Mouse (Mus musculus) limb, embryonic 10.5 days (tissue): ENCODE data around the gene Dlg2. TPM values are rescaled to one million over a fixed set of nuclear protein-coding genes. Genes with fewer than 3 reads are reported as not detected.

Experiments
- DNase-seq: peaks from one replicate; pipeline ENCODE4 v3.0.0-alpha.2; 2017; ENCODE audit warnings: low spot score
- H3K27ac ChIP-seq: fragments of 300-500 bp; sonication (generic); 2 replicates; pipeline ENCODE4 v1.5.1; 2016; ENCODE audit warnings: mild to moderate bottlenecking
- H3K27me3 ChIP-seq: fragments of 300-500 bp; sonication (generic); 2 replicates; pipeline ENCODE4 v1.6.1; 2016; ENCODE audit warnings: low read depth, mild to moderate bottlenecking; ENCODE audit not compliant: poor library complexity, severe bottlenecking
- H3K36me3 ChIP-seq: fragments of 300-500 bp; sonication (generic); 2 replicates; pipeline ENCODE4 v1.6.1; 2016; ENCODE audit warnings: mild to moderate bottlenecking, moderate library complexity
- H3K4me1 ChIP-seq: fragments of 300-500 bp; sonication (generic); 2 replicates; pipeline ENCODE4 v1.6.1; 2016
- H3K4me3 ChIP-seq: fragments of 300-500 bp; sonication (generic); 2 replicates; pipeline ENCODE4 v1.5.1; 2016; ENCODE audit warnings: mild to moderate bottlenecking, moderate library complexity
- H3K9me3 ChIP-seq: fragments of 300-500 bp; sonication (generic); replicated peaks from 2 replicates; pipeline ENCODE4 v1.6.1; 2016; ENCODE audit warnings: mild to moderate bottlenecking
- WGBS: fragments of 180-500 bp; shearing (Covaris S2); methylation state at CpG from one replicate; pipeline ENCODE4 v1.1.7; 2016; 5-methylcytosine and 5-hydroxymethylcytosine counted together
- polyA plus RNA-seq: library from polyadenylated mRNA; unstranded; fragments of >200 nt; fragmentation: Nextera tagmentation; extraction: Ambion mirVana; gene quantifications from 2 replicates; pipeline ENCODE4 v1.2.1, GENCODE M21; 2016

Dlg2 gene
- polyA plus RNA-seq, 1 experiment from 2014 or later = 0.53 TPM

DNA sequence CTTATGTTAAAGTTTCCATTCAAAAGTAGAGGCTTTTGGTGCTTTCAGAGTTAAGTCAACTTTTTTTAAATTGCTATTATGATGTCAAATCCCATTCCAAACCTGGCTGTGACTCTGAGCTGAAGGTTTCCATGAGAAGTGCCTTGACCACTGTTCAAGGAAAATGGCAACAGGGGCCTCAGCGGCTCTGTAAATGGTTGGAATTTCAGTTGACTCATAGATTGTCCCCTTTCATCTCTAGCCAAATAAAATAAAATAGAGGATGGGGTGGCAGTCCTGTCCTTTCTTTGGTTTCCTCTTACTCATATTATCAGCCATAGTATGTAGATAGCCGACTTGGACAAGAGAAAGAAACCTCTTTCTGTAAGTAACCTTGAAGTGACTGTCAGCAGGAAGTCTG is 1401.3 kb downstream of the Dlg2 start:
- 85% methylated on average over 2 of the region's 2 CpGs for WGBS
- Histone ChIP-seq H3K36me3 (no peaks in the 10 kb centered on the region), H3K9me3 (no peaks in the 10 kb centered on the region), H3K4me3 (no peak overlapping the region), H3K4me1 (no peaks in the 10 kb centered on the region), H3K27ac (no peak overlapping the region), H3K27me3 (no peaks in the 10 kb centered on the region)
- no peak for DNase-seq

DNA sequence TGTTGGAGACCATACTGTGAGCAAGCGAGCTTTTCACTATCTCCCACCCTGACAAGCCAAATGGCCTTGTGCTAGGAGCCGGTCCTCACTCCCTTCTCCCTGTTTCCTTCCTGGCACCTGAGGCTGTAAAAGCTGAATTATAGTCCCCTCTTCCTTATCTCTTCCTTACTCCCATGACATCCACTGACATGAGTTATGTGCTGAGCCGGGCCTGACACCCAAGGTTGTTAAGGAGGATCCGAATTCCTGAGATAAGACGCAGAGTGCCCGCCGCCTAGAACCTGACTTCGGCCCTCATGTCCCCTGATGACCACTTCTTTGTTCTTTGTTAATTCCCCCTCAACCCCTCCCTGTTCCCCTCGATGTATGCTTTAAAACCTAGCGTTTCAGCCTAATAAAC is 1409.9 kb downstream of the Dlg2 start:
- no peak for DNase-seq
- Histone ChIP-seq H3K27me3 (no peaks in the 10 kb centered on the region), H3K9me3 (no peaks in the 10 kb centered on the region), H3K4me3 (no peak overlapping the region), H3K4me1 (no peaks in the 10 kb centered on the region), H3K27ac (no peak overlapping the region), H3K36me3 (no peaks in the 10 kb centered on the region)
- 77% methylated on average over 10 of the region's 10 CpGs for WGBS

DNA sequence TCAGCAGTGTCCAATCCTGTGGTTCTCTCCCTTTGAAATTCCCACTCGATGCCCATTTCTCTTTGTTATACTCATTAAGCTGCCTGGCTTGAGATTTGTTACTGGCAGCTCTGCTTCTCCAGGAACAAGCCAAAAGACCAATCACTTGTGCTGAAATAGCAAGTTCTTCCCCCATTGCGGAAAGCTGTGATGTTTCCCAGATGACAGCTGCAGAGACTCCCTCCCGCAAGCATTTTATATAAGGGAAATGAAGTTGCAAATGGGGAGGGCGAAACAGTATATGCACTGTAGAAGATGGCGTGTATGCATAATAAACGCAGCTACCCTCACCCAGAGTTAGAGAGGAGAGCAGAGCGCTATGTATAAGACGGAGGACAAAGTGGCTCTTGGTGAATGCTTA is 1417.5 kb downstream of the Dlg2 start:
- no peaks in the 10 kb centered on the region for H3K4me1 ChIP-seq
- 88% methylated on average over 8 of the region's 8 CpGs for WGBS
- no peak for DNase-seq
- H3K27me3 ChIP-seq = no peaks in the 10 kb centered on the region
- no peak overlapping the region for H3K4me3 ChIP-seq
- no peaks in the 10 kb centered on the region for H3K36me3 ChIP-seq
- no peak overlapping the region for H3K27ac ChIP-seq
- H3K9me3 ChIP-seq = no peaks in the 10 kb centered on the region

DNA sequence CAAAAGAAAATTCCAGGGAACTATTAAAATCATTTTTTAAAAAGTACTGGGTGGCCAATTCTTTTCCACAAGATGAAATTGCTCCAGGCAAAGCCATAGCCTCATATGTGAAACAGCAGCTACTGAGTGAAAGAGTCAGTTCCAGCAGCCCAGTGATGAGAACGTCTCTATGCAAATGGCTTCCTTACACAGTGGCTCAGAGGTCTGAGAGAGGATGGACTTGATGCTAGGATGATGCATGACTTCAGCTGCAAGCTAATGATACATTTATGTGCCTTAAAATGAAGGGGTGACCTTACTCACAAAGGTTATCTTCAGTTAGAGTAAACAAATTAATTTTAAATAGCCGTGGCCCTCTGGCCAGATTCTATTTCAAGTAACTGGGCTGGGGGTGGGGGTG is 1420.5 kb downstream of the Dlg2 start:
- WGBS = 30% methylated on average over 2 of the region's 2 CpGs
- H3K9me3 ChIP-seq = no peaks in the 10 kb centered on the region
- H3K36me3 ChIP-seq = no peaks in the 10 kb centered on the region
- H3K4me1 ChIP-seq = no peaks in the 10 kb centered on the region
- no peaks in the 10 kb centered on the region for H3K27me3 ChIP-seq
- no peak overlapping the region for H3K27ac ChIP-seq
- DNase-seq = no peak
- no peak overlapping the region for H3K4me3 ChIP-seq

DNA sequence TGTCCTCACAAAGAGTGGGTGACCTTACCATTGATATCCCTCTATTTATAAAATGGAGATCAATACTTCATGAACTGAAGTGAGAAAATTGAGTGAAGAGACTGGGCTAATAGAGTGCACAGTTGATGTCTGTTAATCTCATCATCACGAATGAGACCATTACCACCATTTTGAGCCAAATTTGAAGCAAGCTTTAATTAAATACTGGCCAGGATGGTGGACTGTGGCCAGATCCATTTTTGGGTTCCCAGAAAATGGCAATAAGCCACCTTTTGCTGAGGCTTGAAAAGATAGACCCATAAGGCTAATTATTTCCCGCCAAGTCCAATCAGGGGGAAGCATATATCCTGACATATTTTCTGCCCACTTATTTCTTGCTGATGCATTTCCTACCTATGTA is 1421.0 kb downstream of the Dlg2 start:
- no peak for DNase-seq
- no peak overlapping the region for H3K4me3 ChIP-seq
- no peaks in the 10 kb centered on the region for H3K27me3 ChIP-seq
- no peaks in the 10 kb centered on the region for H3K9me3 ChIP-seq
- no peak overlapping the region for H3K27ac ChIP-seq
- 87% methylated on average over 2 of the region's 2 CpGs for WGBS
- no peaks in the 10 kb centered on the region for H3K4me1 ChIP-seq
- H3K36me3 ChIP-seq = no peaks in the 10 kb centered on the region

DNA sequence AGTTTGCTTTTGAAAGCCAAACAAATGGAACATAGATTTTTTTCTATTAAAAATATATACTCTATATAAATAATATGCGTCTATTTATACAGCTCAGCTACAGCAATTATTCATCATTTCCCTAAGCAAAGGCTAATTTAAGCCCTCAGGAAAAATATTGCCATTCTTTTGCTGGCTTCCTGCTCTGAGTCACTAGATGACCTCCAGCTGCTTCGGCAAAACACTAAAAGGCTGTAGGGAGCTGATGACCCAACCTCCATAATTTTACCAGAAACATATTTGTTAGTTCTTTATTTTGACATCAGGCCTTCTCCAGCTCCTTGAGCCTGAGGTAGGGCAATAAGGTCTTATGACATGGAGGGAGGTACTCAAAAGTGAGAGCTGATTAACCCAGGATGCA is 1426.0 kb downstream of the Dlg2 start:
- DNase-seq = no peak
- no peaks in the 10 kb centered on the region for H3K27me3 ChIP-seq
- WGBS = 81% methylated on average over 2 of the region's 2 CpGs
- H3K4me3 ChIP-seq = no peak overlapping the region
- no peaks in the 10 kb centered on the region for H3K9me3 ChIP-seq
- H3K4me1 ChIP-seq = no peaks in the 10 kb centered on the region
- no peaks in the 10 kb centered on the region for H3K36me3 ChIP-seq
- no peak overlapping the region for H3K27ac ChIP-seq

DNA sequence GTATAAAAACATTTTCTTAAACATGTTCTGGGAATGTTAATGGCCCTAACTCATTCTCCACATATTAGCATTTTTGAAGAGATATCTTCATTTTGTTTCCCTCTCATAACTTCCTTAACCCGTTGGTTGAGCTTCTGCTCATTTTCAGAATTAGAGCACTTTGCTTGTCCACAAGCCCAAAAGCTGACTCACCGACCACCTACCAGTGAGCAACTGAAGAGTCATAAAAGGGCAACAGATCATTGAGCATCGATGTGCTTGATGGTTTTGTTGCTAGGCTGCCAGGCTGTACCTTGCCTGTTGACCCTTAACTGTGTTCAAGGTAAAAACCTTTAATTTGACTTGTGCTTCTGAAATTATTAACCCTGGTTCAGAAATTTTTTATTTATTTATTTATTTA is 1440.3 kb downstream of the Dlg2 start:
- WGBS = 79% methylated on average over 3 of the region's 3 CpGs
- H3K4me1 ChIP-seq = no peaks in the 10 kb centered on the region
- no peak overlapping the region for H3K27ac ChIP-seq
- no peaks in the 10 kb centered on the region for H3K27me3 ChIP-seq
- no peaks in the 10 kb centered on the region for H3K9me3 ChIP-seq
- no peak for DNase-seq
- H3K4me3 ChIP-seq = no peak overlapping the region
- no peaks in the 10 kb centered on the region for H3K36me3 ChIP-seq

DNA sequence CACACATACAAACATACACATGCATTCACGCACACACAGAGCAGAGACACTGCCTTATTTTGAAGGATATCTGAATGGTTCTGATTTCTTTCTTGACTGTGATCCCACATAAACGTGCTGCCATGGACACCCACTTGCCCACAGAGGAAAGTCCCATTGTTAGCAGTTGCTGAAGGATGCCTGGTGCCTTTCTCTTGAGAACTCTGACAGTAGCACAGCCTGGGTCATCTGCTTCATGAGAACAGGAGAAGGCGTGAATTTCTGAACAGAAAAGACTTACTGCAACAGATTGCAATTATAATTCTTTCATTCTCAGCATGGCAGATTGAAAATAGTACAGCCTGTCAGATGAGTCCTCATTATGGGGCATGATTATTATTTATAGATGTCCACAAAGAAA is 1442.6 kb downstream of the Dlg2 start:
- no peaks in the 10 kb centered on the region for H3K27me3 ChIP-seq
- WGBS = 73% methylated on average over 3 of the region's 3 CpGs
- no peak overlapping the region for H3K27ac ChIP-seq
- DNase-seq = no peak
- H3K9me3 ChIP-seq = no peaks in the 10 kb centered on the region
- no peak overlapping the region for H3K4me3 ChIP-seq
- no peaks in the 10 kb centered on the region for H3K4me1 ChIP-seq
- no peaks in the 10 kb centered on the region for H3K36me3 ChIP-seq

DNA sequence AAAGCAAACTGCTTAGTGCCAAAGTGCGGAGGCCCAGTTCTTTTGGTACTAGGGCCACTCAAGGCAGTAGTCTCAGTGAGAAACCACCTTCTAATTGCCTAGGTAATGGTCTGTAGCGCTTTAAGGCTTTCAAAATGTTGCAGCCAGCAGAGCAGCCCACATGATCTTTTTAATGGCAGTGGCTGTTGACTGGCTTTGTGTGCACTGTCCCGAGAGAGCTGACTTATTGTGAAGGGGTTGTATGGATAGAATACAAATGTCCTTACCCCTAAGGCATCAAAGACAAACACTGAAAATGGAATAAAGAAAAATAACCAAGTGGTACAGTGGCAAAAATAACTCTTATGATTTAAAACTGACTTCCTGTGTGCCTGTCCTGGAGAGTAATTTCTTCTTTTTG is 1443.3 kb downstream of the Dlg2 start:
- WGBS = 85% methylated on average over 3 of the region's 3 CpGs
- H3K9me3 ChIP-seq = no peaks in the 10 kb centered on the region
- no peak overlapping the region for H3K27ac ChIP-seq
- no peaks in the 10 kb centered on the region for H3K36me3 ChIP-seq
- no peaks in the 10 kb centered on the region for H3K4me1 ChIP-seq
- H3K27me3 ChIP-seq = no peaks in the 10 kb centered on the region
- DNase-seq = no peak
- H3K4me3 ChIP-seq = no peak overlapping the region

DNA sequence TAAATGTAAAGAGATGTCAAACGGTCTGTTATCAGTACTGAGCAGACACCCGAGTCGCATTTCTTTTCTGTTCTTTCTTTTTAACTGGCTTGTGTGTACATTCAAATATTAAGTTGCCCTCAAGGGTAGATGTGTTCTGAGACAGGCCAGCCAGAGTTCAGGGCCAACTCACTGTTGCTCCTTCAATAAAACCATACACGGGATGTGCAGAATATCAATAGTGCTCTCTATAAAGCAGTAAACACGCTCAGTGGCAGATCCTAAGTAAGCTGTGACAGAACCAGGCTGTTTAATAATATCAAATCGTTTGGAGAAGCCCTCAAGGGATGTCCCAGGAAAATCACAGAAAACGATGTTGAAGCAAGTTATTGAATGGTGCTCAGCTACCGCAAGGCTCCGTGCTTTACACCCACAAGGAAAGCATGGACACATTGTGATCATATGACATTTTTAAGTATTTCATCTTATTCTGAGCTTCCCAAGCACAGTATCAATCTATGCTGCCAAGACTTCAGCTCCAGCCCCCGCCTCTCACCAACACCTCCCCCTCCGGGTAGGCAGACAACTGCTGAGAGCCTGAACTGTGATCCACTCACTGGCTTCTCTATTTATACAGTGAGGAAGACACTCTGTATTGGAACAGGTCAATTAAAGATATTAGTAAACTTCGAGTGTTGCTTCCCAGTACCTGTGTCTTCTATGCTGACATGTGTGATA is 1458.6 kb downstream of the Dlg2 start:
- Histone ChIP-seq H3K27ac (no peak overlapping the region), H3K9me3 (no peaks in the 10 kb centered on the region), H3K4me3 (no peak overlapping the region), H3K27me3 (no peaks in the 10 kb centered on the region), H3K4me1 (no peaks in the 10 kb centered on the region), H3K36me3 (no peaks in the 10 kb centered on the region)
- DNase-seq = no peak
- WGBS = 82% methylated on average over 12 of the region's 12 CpGs

DNA sequence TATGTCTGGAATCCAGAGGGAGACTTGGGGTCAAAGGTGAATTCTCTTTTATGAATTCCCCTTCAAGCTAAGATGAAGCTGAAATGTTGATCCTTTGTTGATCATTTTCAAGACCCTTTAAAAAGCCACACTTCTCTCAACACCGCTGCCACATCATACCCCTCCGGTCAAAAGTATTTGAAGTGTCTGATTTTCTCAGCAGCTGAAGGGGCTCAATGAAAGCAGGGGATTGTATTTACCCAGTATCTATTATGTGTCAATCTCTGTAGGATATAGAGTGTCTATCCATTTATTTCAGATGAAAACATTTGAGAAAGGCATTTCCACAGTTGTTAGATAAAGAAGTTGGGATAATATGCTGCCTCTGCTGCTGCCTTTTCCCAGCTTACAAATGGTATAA is 1459.7 kb downstream of the Dlg2 start:
- no peaks in the 10 kb centered on the region for H3K27me3 ChIP-seq
- H3K4me3 ChIP-seq = no peak overlapping the region
- H3K36me3 ChIP-seq = no peaks in the 10 kb centered on the region
- no peaks in the 10 kb centered on the region for H3K9me3 ChIP-seq
- no peaks in the 10 kb centered on the region for H3K4me1 ChIP-seq
- no peak for DNase-seq
- WGBS = 81% methylated on average over 2 of the region's 2 CpGs
- H3K27ac ChIP-seq = no peak overlapping the region

DNA sequence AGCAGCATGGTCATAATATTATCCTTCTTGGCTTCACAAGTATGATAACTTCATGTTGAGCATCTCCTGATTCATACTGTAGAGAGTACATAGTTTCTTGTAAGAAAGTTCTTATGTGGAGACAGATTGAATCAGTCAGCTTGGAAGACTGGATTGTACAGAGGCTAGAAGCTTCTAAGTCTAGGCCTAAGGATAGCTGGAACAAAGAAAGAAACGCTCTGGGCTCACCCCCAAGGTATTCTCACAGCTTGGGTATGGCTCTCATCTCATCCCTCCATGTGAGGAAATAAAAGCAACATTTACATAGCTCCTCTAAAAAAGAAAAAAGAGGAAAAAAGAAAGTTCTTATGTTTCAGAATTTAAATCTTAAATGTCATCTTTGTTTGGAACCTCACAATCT is 1466.8 kb downstream of the Dlg2 start:
- H3K9me3 ChIP-seq = no peaks in the 10 kb centered on the region
- H3K4me3 ChIP-seq = no peak overlapping the region
- 84% methylated on average over 1 of the region's 1 CpGs for WGBS
- H3K36me3 ChIP-seq = no peaks in the 10 kb centered on the region
- H3K27ac ChIP-seq = no peak overlapping the region
- DNase-seq = no peak
- no peaks in the 10 kb centered on the region for H3K27me3 ChIP-seq
- H3K4me1 ChIP-seq = no peaks in the 10 kb centered on the region

DNA sequence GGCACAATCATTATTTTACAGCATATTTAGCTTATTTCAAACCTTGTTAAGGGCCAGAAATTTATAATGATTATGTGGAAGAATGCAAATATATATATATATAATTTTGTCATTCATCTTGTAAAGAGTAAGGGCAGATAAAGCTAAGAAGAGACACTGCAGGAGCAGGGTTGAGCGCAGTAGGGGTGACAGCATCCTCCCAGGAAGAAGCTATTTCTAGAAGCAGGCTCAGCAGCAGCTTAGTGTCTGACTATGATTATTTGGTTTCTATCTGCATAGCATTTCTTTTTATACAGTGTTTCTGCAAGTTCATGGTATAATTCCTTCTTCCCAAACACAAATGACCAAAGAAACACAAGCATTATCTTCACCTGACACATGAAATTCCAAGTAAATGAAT is 1479.1 kb downstream of the Dlg2 start:
- Histone ChIP-seq H3K9me3 (no peaks in the 10 kb centered on the region), H3K36me3 (no peaks in the 10 kb centered on the region), H3K4me3 (no peak overlapping the region), H3K27me3 (no peaks in the 10 kb centered on the region), H3K4me1 (no peaks in the 10 kb centered on the region), H3K27ac (no peak overlapping the region)
- WGBS = 90% methylated on average over 1 of the region's 1 CpGs
- DNase-seq = no peak

DNA sequence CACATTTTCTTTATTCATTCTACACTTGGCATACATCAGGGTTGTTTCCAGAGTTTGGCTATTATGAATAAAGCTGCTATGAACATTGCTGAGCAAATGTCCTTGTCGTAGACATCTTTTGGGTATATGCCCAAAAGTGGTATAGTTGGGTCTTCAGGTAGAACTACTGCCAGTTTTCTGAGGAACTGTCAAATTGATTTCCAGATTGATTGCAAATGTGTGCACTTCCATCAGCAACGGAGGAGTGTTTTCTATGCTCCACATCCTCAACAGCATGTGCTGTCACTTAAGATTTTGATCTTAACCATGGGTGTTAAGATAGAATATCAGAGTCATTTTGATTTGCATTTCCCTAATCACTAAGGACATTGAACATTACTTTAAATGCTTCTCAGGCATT is 1486.5 kb downstream of the Dlg2 start:
- Histone ChIP-seq H3K9me3 (no peaks in the 10 kb centered on the region), H3K36me3 (no peaks in the 10 kb centered on the region), H3K4me3 (no peak overlapping the region), H3K4me1 (no peaks in the 10 kb centered on the region), H3K27me3 (no peaks in the 10 kb centered on the region), H3K27ac (no peak overlapping the region)
- no peak for DNase-seq
- 84% methylated on average over 2 of the region's 2 CpGs for WGBS
